Mouse (Mus musculus): ENCODE measurements around the gene Luc7l. TPM values are rescaled to one million over a fixed set of nuclear protein-coding genes. Genes with fewer than 3 reads are reported as not detected.
A peak's percentile ranks its signal among the peaks of the same experiment; 100 is the strongest.

Luc7l gene
- total RNA-seq (2021), result 10 to 100 TPM; 12.2 to 16.6 TPM
- long read RNA-seq, experiment 1, full-length matches to known transcripts, result 3 of 6 reads
- long read RNA-seq, experiment 1, partial matches to known transcripts, result 1 of 6 reads
- long read RNA-seq, experiment 1, other reads (novel, unspliced or antisense), result 2 of 6 reads
- long read RNA-seq, experiment 2, partial matches to known transcripts, result 0 of 6 reads
- long read RNA-seq, experiment 2, other reads (novel, unspliced or antisense), result 1 of 6 reads

- DNase-seq, result peak; percentile 97 to 99
Measured at GRCm38 (mm10) chr17:26252539-26253251, at the start of gene Luc7l. Gene Luc7l (plus strand): TSS chr17:26252896.

- peak; percentile 16 to 38 for DNase-seq
Measured at GRCm38 (mm10) chr17:26203321-26203811, 49.3 kb upstream of the Luc7l start.

- no peak for DNase-seq
Measured at GRCm38 (mm10) chr17:26204766-26205165, 47.9 kb upstream of the Luc7l start.

GRCm38 (mm10) chr17:26206392-26206791 is 46.3 kb upstream of the Luc7l start:
- no peak for DNase-seq

GRCm38 (mm10) chr17:26207686-26208085 is 45.0 kb upstream of the Luc7l start, which contains the start of gene Arhgdig:
Gene Arhgdig (minus strand): TSS chr17:26207786.
- no peak for DNase-seq

- DNase-seq, result no peak
Measured at GRCm38 (mm10) chr17:26212241-26212640, 40.5 kb upstream of the Luc7l start.

GRCm38 (mm10) chr17:26212681-26213080 is 40.0 kb upstream of the Luc7l start:
- DNase-seq, result no peak

- no peak for DNase-seq
Measured at GRCm38 (mm10) chr17:26221508-26221907, 31.2 kb upstream of the Luc7l start.

GRCm38 (mm10) chr17:26225150-26225549 is 27.5 kb upstream of the Luc7l start:
- no peak for DNase-seq

- no peak for DNase-seq
Measured at GRCm38 (mm10) chr17:26229776-26230175, 22.9 kb upstream of the Luc7l start.

GRCm38 (mm10) chr17:26231156-26231555 is 21.5 kb upstream of the Luc7l start:
- DNase-seq, result no peak

GRCm38 (mm10) chr17:26232863-26233262 is 19.8 kb upstream of the Luc7l start:
- no peak for DNase-seq

- no peak for DNase-seq
Measured at GRCm38 (mm10) chr17:26234386-26234785, 18.3 kb upstream of the Luc7l start.

GRCm38 (mm10) chr17:26235077-26235815 is 17.4 kb upstream of the Luc7l start:
- peak; percentile 31 to 39 for DNase-seq

GRCm38 (mm10) chr17:26237667-26238066 is 15.0 kb upstream of the Luc7l start:
- DNase-seq, result no peak

- DNase-seq, result no peak
Measured at GRCm38 (mm10) chr17:26239551-26239950, 13.1 kb upstream of the Luc7l start.

- no peak for DNase-seq
Measured at GRCm38 (mm10) chr17:26240120-26240790, 12.4 kb upstream of the Luc7l start.

GRCm38 (mm10) chr17:26240990-26241389 is 11.7 kb upstream of the Luc7l start:
- no peak for DNase-seq

GRCm38 (mm10) chr17:26243471-26244100 is 9.1 kb upstream of the Luc7l start:
- peak; percentile 77 to 82 for DNase-seq

GRCm38 (mm10) chr17:26244101-26244841 is 8.4 kb upstream of the Luc7l start, which contains the start of gene Fam234a:
Gene Fam234a (minus strand): TSS chr17:26244242.
- DNase-seq, result peak; percentile 96 to 97

All from heart, adult 18-20 months (tissue).